Mouse (Mus musculus): ENCODE measurements at regions not wholly inside any gene's neighbourhood (a gene's known extent, or its start where the extent isn't known, plus 50 kb on each side); places are given as distances from the start of the nearest gene placed in this dataset.

DNA sequence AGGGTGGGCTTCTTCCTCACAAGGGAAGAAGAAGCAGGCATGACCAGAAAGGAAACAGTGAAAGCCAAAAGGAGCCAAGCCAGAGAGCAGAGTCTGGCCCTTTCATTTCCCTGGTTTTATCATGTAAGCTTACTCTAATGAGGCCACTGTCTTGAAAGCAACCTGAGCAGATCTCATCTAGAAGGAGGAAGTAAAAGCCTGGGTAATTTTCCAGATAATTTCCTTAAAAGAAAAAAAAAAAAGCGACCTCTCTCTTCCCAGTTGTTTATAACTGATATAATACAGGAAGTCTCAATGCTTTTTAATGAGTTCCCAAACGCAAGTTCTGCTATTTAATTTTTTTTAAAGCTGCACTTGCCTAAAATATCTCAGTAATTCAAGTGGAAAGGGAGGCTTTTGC is 100.4 kb upstream of the Klf7 start:
- TF ChIP-seq CTCF (IDR thresholded peaks at IDR 0.05; ENCODE audit: low read depth, low read length) = no peak
- TF ChIP-seq POLR2A (IDR thresholded peaks at IDR 0.05; ENCODE audit: extremely low read depth, insufficient read depth, low read length) = no peak
- Histone ChIP-seq H3K4me3 (ENCODE audit: insufficient read depth, low read depth, low read length) (no peak overlapping the region), H3K27ac (replicated peaks; ENCODE audit: insufficient read depth, low read depth, low read length) (0 out of 2 replicates have a peak overlapping the region, but pooled peaks have one; percentile 9), H3K4me1 (ENCODE audit: control insufficient read depth, insufficient read depth, low read length) (peaks cover 4% of the 10 kb centered on the region), H3K9ac (ENCODE audit: low read depth, low read length) (no peak overlapping the region), H3K36me3 (ENCODE audit: control insufficient read depth, insufficient read depth, low read length) (no peaks in the 10 kb centered on the region), H3K27me3 (ENCODE audit: control insufficient read depth, insufficient read depth, low read length) (no peaks in the 10 kb centered on the region), H3K79me2 (ENCODE audit: control insufficient read depth, insufficient read depth, low read length) (no peaks in the 10 kb centered on the region)
- 68% methylated on average over 2 of the region's 2 CpGs for WGBS
- peak; percentile 25 for DNase-seq (ENCODE audit: extremely low read depth, low read depth, low spot score)

DNA sequence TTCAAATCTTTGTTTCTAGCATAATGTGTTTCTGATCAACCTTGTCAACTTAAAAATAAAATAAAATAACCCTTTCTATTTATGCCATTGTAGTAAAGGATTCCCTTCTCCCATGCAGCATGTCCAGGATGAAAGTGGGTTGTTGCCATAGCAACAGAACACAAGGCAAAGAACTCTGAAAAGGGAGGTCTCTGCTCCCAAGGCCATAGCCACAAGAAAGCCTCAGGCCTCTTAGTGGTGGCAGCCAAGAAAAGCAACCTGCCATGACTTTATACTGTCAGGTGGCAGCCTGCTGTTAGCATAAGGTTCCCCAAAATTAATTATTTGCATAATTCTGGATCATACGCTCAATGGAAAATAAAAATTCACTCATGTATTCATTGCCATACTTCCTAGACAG is 98.4 kb upstream of the Klf7 start:
- H3K4me3 ChIP-seq (ENCODE audit: insufficient read depth, low read depth, low read length) = no peak overlapping the region
- H3K27ac ChIP-seq (replicated peaks; ENCODE audit: insufficient read depth, low read depth, low read length) = no peak overlapping the region
- no peak for DNase-seq (ENCODE audit: extremely low read depth, low read depth, low spot score)
- no peaks in the 10 kb centered on the region for H3K79me2 ChIP-seq (ENCODE audit: control insufficient read depth, insufficient read depth, low read length)
- no peaks in the 10 kb centered on the region for H3K27me3 ChIP-seq (ENCODE audit: control insufficient read depth, insufficient read depth, low read length)
- 93% methylated on average over 1 of the region's 1 CpGs for WGBS
- no peak for TF ChIP-seq POLR2A (IDR thresholded peaks at IDR 0.05; ENCODE audit: extremely low read depth, insufficient read depth, low read length)
- TF ChIP-seq CTCF (IDR thresholded peaks at IDR 0.05; ENCODE audit: low read depth, low read length) = no peak
- H3K9ac ChIP-seq (ENCODE audit: low read depth, low read length) = no peak overlapping the region
- peaks cover 4% of the 10 kb centered on the region for H3K4me1 ChIP-seq (ENCODE audit: control insufficient read depth, insufficient read depth, low read length)
- H3K36me3 ChIP-seq (ENCODE audit: control insufficient read depth, insufficient read depth, low read length) = no peaks in the 10 kb centered on the region

DNA sequence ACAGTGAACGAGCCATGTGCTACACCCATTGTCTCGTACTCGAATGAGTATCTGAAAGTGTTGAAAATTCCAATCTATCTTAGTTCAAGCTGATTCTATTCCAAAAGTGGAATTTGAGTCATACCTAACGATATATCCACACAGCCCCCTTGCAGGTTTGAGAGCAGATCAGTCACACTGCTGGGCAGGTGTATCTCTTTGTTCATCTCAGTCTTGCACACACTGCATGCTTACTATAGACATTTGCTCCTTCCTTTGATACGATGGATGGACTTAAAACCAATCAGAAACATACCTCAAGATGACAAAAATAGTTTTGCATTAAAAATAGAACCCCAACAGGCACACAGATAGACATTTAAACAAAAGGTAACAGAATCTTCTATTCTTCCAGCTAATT is 98.0 kb upstream of the Klf7 start:
- H3K79me2 ChIP-seq (ENCODE audit: control insufficient read depth, insufficient read depth, low read length) = no peaks in the 10 kb centered on the region
- H3K27ac ChIP-seq (replicated peaks; ENCODE audit: insufficient read depth, low read depth, low read length) = no peak overlapping the region
- H3K4me3 ChIP-seq (ENCODE audit: insufficient read depth, low read depth, low read length) = no peak overlapping the region
- peaks cover 4% of the 10 kb centered on the region for H3K4me1 ChIP-seq (ENCODE audit: control insufficient read depth, insufficient read depth, low read length)
- H3K36me3 ChIP-seq (ENCODE audit: control insufficient read depth, insufficient read depth, low read length) = no peaks in the 10 kb centered on the region
- DNase-seq (ENCODE audit: extremely low read depth, low read depth, low spot score) = no peak
- H3K27me3 ChIP-seq (ENCODE audit: control insufficient read depth, insufficient read depth, low read length) = no peaks in the 10 kb centered on the region
- no peak overlapping the region for H3K9ac ChIP-seq (ENCODE audit: low read depth, low read length)
- TF ChIP-seq POLR2A (IDR thresholded peaks at IDR 0.05; ENCODE audit: extremely low read depth, insufficient read depth, low read length) (no peak), CTCF (IDR thresholded peaks at IDR 0.05; ENCODE audit: low read depth, low read length) (no peak)
- WGBS = 90% methylated on average over 5 of the region's 5 CpGs

DNA sequence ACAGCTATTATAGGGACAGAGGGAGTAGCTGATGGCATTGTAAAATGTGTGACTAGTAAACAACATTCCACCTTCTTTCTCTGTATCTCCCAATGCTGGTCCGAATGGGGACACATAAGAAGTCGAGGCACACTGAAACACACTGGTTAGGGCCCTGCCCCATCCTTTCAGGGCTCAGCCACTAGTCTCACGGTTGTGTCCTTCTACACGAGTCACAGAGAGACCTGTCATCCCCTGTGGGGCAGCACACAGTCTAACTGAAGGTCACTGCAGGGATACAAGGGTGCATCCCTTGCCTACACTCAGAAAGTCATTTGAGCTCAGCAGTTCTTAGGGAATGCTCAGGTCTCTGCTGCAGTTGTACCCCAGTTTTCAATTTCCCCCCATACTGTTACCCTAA is 93.6 kb upstream of the Klf7 start:
- TF ChIP-seq POLR2A (IDR thresholded peaks at IDR 0.05; ENCODE audit: extremely low read depth, insufficient read depth, low read length) (no peak), CTCF (IDR thresholded peaks at IDR 0.05; ENCODE audit: low read depth, low read length) (no peak)
- Histone ChIP-seq H3K27ac (replicated peaks; ENCODE audit: insufficient read depth, low read depth, low read length) (no peak overlapping the region), H3K27me3 (ENCODE audit: control insufficient read depth, insufficient read depth, low read length) (no peaks in the 10 kb centered on the region), H3K4me1 (ENCODE audit: control insufficient read depth, insufficient read depth, low read length) (no peaks in the 10 kb centered on the region), H3K4me3 (ENCODE audit: insufficient read depth, low read depth, low read length) (no peak overlapping the region), H3K9ac (ENCODE audit: low read depth, low read length) (no peak overlapping the region), H3K79me2 (ENCODE audit: control insufficient read depth, insufficient read depth, low read length) (no peaks in the 10 kb centered on the region), H3K36me3 (ENCODE audit: control insufficient read depth, insufficient read depth, low read length) (no peaks in the 10 kb centered on the region)
- no peak for DNase-seq (ENCODE audit: extremely low read depth, low read depth, low spot score)
- 76% methylated on average over 4 of the region's 4 CpGs for WGBS

DNA sequence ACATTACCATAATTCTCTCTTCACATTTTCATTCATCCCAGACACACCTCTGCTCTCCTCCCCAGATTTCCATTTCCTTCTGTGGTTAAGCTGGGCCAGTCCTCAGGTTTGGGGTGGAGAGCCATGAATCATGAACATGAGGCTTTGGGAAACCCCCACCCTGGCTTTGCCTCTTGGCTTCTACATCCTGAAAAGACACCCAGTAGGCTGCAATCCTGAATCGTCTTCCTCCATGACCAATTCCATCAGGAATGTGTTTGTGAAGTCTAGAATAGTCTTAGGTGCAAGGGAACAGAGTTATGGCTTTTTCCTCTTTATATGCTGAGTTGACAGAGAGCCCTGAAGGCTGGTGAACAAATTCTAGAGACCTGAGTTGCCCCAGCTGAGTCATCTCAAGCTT is 87.0 kb upstream of the Klf7 start:
- Histone ChIP-seq H3K4me1 (ENCODE audit: control insufficient read depth, insufficient read depth, low read length) (no peaks in the 10 kb centered on the region), H3K4me3 (ENCODE audit: insufficient read depth, low read depth, low read length) (no peak overlapping the region), H3K27me3 (ENCODE audit: control insufficient read depth, insufficient read depth, low read length) (no peaks in the 10 kb centered on the region), H3K9ac (ENCODE audit: low read depth, low read length) (no peak overlapping the region), H3K79me2 (ENCODE audit: control insufficient read depth, insufficient read depth, low read length) (no peaks in the 10 kb centered on the region), H3K36me3 (ENCODE audit: control insufficient read depth, insufficient read depth, low read length) (no peaks in the 10 kb centered on the region), H3K27ac (replicated peaks; ENCODE audit: insufficient read depth, low read depth, low read length) (no peak overlapping the region)
- TF ChIP-seq CTCF (IDR thresholded peaks at IDR 0.05; ENCODE audit: low read depth, low read length) (no peak), POLR2A (IDR thresholded peaks at IDR 0.05; ENCODE audit: extremely low read depth, insufficient read depth, low read length) (no peak)
- DNase-seq (ENCODE audit: extremely low read depth, low read depth, low spot score) = no peak
- 65% methylated on average over 1 of the region's 1 CpGs for WGBS

DNA sequence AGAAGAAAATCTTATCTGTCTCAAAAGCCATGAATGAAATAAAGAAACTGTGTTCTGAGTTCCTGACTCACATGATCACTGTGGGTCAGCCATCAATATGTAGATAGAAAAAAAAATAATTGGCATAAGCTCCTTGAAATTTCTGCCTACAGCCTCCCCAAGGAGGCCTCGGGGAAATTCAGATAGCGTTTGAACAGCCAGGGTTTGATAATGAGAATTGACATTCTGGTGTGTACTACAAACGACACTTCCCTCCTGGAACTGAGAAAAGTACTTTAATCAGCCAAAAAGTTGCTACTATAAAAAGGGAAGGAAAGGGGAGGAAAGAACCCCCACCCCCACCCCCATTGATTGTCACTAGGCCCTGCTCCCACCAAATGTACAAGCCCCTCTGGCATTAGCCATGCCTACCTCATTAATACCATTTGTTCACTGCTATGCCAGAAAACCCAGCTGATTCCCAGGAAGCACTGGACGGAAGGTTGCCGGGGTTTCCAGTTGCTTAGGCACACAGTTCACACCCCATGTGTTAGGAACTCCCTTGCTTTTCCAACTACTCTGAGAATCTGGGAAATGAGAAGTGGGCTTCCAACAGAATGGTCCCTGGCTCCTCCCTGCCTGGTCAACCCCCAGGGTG is 78.4 kb upstream of the Klf7 start:
- Histone ChIP-seq H3K79me2 (ENCODE audit: control insufficient read depth, insufficient read depth, low read length) (no peaks in the 10 kb centered on the region), H3K27me3 (ENCODE audit: control insufficient read depth, insufficient read depth, low read length) (no peaks in the 10 kb centered on the region), H3K4me3 (ENCODE audit: insufficient read depth, low read depth, low read length) (no peak overlapping the region), H3K4me1 (ENCODE audit: control insufficient read depth, insufficient read depth, low read length) (no peaks in the 10 kb centered on the region), H3K27ac (replicated peaks; ENCODE audit: insufficient read depth, low read depth, low read length) (no peak overlapping the region), H3K9ac (ENCODE audit: low read depth, low read length) (no peak overlapping the region), H3K36me3 (ENCODE audit: control insufficient read depth, insufficient read depth, low read length) (no peaks in the 10 kb centered on the region)
- TF ChIP-seq CTCF (IDR thresholded peaks at IDR 0.05; ENCODE audit: low read depth, low read length) (no peak), POLR2A (IDR thresholded peaks at IDR 0.05; ENCODE audit: extremely low read depth, insufficient read depth, low read length) (no peak)
- no peak for DNase-seq (ENCODE audit: extremely low read depth, low read depth, low spot score)
- WGBS = 52% methylated on average over 5 of the region's 5 CpGs

Measured in liver, adult 2 months (tissue).